Mouse (Mus musculus) v-Abl transformed pro-B cells (cell line): ENCODE measurements around the gene Uba2.
"Not testable (repeated sequence)": the region's sequence is repeated elsewhere in the genome, so short reads cannot be mapped to it uniquely, and the experiment has no call there.

Source experiments
- in situ Hi-C, 2 experiments: fragments of 400-800 bp; cut with MboI; formaldehyde crosslinking; loops; one replicate each; pipeline ENCODE4 v1.15.1; 2025; ENCODE audit not compliant: unreplicated experiment in 2 of 2

The Uba2 gene

DNA sequence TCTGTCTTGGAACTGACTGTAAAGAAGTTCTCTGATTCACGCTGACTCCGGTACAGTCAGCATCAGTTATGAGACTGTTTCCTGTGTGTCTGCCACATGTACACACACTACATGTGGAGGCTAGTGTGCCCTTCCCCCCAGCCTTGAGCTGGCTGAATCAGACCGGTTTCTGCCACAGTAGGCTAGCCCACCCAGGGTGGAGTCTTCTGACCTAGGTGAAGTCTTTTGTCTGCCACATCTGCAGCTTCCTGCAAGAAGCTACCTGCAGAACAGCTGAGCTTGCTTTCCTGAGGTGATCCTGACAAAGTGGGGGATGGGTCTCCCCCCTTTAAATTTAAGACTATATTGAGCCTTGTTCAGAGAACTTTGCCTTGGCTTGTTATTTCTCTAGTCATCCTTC is at the start of gene Uba2:
Gene Uba2, minus strand, starts transcription at position 146 of the 400 bp plus-strand sequence.
- in situ Hi-C loops: no loop called here

DNA sequence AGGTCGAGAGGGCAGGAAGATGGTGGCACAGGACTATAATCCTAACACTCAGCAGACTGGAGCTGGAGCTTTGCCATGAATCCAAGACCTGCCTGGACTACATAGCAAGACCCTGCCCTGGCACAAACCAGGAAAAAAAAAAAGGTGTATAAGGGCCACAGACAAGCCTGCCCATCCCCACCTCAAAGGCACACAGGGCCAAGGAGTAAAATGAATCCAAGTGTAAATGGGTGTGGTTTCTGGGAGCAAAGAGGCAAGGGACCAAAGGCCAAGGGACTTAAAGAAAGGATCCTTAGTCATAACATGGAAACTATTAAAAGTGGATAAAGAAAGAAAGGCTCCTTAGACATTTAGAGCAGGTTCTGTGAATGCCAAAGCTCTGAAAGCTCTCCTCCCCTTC is 49.1 kb upstream of the Uba2 start:
- in situ Hi-C loops: no loop called here

DNA sequence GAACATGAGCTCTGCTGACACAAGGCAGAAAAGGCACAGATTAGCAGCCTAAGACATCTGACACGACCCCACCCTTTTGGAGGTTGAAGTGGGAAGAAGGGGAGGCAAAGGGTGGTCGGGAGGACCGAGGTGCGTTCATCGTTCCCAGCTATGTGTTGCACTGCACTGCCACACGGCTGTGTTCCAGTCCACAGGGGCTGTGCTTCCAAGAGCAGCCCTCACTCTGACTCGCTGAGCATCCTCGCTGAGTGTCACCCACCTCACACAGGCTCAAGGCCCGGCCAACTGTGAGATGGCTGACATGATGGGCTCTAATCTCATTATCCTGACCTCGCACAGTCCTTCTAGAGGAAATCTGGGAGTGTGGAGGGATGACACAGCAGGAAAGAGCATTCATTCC is 47.1 kb upstream of the Uba2 start:
- in situ Hi-C loops: no loop called here

DNA sequence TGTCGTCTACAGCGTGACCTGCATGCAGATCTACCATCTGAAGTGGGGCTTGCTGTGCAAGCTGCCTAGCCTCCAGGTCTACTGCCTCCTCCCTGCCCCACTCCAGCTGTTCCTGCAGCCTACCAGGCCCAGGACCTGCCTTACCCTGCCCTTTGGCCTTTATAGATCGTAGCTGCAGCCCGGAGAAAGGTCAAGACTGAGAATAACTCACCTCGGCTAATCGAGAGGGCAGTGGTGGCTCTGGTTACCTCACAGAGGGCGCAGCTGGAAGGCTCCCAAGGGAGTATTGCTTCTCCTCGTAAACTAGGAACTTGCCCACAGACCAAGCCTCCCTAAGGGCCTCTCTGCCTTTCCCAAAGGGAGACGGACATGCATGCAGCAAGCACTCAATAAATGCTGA is 46.1 kb upstream of the Uba2 start:
- in situ Hi-C loops: no loop called here

DNA sequence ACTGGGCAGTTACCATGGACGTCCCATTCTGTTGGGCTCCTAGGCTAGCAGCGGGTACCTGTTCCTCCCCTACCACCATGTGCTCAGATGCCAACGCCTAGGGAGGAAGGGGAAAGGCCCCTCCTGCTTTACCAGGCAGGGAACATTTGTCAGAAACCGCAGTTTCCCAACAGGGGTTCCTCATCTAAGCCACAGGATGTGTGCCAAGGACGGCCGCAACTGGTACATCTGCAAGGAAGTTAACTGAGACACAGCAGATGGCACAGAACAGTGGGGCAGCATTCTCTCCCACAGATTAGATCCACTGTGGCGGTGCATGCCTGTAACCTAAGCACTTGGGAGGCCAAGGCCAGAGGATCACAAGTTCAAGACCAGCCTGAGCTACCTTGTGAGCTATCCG is 45.2 kb upstream of the Uba2 start:
- in situ Hi-C loops: no loop called here

DNA sequence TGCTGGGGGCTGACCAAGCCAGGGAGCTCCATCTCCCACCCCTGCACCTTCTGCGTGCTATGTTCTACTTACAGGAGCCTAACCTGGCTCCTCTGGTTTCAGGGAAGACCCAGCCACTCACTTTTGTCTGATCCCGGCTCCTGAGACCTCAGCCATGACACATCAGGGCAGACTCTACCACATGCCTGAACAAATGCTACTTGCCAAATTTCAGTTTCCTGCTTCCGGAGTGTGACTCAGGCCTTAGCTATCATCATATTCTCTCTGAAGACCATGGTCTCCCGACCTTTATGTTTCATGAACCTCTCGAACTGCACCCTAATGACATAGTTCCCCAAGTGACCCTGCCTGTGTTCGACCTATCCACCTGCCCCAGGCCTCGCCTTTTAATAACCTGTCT is 43.9 kb upstream of the Uba2 start:
- in situ Hi-C loops: no loop called here

DNA sequence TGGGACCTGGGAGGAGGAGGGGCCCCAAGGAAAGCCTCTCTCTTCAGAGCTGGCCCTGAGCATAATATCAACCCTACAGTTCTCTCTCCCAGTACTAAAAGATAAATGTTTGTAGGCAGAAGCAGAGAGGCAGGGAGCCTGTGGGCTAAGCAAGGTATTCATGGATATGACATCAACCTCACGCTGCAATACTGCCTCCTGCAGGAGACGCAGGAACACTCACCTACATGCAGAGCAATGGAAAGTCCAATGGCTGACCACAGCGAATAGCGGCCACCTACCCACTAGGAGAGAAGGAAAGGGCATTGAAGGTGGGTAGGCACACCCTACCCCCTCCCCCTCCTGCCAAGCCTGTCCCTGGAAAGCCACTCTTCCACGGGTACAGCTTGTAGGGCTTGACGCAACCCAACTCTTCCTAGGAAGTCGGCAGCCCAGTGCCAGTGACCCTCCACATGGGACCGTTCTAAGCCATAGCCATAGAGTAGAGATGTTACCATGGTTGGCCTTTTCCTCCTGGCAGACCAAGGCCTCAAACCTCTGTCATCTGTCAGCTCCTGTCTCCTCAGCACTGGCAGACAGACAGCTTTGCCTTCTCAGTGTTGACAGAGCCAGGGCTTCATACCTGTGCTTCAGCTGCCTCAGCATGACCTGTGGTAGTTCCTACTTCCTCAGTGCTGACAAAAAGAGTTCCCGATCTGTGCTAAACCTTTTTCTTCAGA is 38.8 kb upstream of the Uba2 start:
- in situ Hi-C loops: no loop called here

DNA sequence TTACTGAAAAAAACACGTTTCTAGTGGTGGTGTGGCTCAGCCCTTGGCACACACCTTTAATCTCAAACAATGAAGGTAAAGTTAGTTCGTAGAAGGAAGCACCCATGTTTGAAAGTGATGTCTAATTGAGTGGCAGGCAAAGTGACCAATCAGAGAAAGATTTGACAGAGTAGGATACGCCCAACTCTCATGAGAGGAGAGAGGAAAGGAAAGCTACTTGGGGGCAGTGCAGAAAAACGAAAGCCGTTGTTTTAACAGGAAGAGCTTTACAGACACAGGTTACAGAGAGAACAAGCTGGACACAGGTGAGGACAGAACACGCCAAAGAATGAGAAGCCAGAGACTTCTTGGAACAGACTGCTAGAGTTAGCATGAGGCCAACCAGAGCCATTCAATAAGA is 36.9 kb upstream of the Uba2 start:
- in situ Hi-C loops: no loop called here

DNA sequence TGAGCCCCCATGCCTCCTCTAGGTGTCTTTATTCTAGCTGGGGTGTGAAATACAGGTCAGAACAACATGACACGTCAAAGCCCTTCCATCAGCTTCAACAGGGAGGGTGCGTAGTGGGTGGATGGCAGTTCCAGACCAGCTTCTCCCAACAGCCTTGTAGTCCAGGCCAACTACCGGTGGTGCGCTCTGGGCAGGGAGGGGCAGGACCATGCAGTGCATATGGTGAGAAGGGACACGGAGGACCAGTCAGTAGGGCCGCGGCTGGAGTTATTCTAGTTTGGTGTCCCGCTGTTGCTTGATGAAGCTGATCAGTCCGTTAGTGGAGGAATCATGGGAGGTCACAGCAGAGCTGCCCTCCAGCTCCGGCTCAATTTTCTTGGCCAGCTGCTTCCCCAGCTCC is 32.7 kb upstream of the Uba2 start:
- in situ Hi-C loops: loop anchor here in 1 of 2 experiments (5.0 kb wide), 1 partner anchor 405 kb away; no protein-coding TSS in a partner anchor

DNA sequence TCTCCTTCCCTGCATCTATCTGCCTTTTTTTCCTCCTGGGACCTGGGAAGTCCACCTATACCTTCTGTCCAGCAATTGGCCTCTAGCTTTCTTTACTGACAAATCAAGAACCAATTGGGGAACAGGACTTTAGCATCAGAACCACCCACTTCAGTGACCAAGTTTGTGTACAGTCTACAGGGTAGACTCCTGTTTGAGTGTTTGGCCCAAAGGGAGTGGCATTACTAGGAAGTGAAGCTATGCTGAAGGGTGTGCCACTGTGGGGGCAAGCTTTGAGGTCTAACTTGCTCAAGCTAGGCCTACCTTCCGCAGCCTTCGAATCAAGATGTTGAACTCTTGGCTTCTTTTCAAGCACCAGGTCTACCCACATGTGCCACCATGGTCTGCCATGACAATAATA is 31.4 kb upstream of the Uba2 start:
- in situ Hi-C loops: loop anchor here in 1 of 2 experiments (5.0 kb wide), 1 partner anchor 404 kb away; no protein-coding TSS in a partner anchor

DNA sequence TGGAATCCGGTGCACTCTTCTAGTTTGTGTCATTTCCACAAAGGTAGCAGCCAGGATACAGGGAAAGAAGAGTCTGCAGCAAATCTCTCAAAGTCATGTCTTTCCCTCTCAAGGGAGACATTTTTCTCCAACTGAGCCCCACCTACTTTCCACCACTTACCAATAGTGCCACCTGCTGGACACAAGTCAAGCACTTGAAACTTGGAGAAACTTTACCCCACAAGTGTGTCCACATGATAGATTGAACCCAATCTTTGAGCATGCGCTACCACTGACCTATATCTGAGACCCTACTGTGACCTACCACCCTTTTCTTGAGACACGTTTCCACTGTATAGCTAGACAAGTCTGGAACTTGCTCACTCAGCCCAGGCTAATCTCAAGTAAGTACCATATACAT is 28.9 kb upstream of the Uba2 start:
- in situ Hi-C loops: loop anchor here (5.0 to 10.0 kb wide), 3 partner anchors 211 to 404 kb away; no protein-coding TSS in a partner anchor

DNA sequence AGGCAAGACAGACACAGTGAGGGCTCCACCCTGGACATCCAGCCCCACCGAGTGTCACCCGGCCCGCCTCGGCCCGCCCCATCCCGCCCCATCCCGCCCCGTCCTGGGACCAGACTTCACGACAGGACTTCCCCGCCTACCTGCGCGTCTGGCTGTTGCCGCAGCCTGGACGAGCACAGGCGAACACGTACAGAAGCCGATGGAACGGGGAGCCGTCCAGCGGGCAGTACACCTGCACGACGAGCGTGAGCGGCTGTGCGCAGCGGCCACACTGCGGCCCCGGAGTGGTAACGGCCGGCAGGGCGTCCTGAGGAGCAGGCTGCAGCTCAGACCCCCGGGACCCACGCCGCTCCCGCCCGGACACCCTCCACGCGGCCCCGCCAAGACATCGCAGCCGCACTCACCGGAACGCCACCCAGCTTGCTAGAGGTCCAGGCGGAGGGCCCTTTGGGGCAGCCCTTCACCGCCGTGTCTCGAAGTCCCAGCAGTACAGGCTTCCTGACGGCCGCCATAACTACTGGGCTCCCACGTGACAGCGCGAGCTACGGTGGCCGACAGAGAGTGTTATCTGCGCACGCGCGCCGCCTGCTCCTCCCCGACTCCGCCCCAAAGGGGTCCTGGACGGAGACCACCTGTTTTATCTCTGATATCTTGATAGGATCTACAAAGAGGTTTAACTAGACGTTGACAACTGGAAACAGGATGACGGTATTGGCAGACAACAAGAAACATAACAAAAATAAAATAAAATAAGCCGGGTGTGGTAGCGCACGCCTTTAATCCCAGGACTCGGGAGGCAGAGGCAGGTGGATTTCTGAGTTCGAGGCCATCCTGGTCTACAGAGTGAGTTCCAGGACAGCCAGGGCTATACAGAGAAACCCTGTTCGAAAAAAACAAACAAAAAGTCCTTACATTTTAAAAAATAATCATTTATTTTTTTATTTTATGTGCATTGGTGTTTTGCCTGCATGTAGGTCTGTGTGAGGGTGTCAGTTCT is 27.0 kb upstream of the Uba2 start, which contains the start of gene Pdcd2l:
Gene Pdcd2l, minus strand, starts transcription at position 530 of the 997 bp plus-strand sequence.
- in situ Hi-C loops: loop anchor here (5.0 to 10.0 kb wide), 3 partner anchors 209 to 402 kb away; no protein-coding TSS in a partner anchor

DNA sequence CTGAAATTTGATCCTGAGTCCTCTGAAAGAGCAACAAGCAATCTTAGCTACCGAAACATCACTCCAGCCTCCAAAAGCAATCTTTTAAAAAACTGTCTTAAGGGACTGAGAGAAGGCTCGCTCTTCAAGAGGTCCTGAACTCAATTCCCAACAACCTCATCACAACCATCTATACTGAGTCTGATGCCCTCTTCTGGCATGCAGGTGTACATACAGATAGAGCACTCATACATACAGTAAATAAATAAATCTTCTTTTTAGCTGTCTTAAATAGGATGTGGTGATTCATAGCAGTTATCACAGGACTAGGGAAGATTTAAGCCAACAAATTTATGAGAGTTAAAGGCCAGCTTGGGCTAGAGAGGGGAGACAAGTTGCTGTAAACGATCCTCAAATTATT is 26.2 kb upstream of the Uba2 start:
- in situ Hi-C loops: loop anchor here (5.0 to 10.0 kb wide), 3 partner anchors 208 to 401 kb away; no protein-coding TSS in a partner anchor

DNA sequence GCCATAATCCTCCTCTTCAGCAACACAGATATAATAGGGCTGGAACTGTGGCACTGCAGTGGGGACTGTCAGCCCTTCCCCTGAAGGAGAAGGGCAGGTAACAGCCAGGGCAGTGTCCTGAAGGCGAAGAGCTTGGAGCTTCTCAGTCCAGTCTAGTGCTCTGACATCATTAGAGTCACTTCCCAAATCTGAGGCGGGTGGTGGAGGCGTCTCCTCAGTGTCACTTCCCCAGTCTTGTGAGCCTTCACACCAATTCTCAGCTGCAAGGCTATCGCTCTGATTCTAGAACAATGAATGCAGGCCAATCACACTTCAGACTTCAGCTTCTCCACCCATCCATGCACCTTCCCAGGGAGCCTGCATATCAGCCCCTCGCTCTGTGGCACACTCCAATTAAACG is 23.4 kb upstream of the Uba2 start:
- in situ Hi-C loops: loop anchor here (5.0 to 10.0 kb wide), 4 partner anchors 36 to 398 kb away; no protein-coding TSS in a partner anchor

DNA sequence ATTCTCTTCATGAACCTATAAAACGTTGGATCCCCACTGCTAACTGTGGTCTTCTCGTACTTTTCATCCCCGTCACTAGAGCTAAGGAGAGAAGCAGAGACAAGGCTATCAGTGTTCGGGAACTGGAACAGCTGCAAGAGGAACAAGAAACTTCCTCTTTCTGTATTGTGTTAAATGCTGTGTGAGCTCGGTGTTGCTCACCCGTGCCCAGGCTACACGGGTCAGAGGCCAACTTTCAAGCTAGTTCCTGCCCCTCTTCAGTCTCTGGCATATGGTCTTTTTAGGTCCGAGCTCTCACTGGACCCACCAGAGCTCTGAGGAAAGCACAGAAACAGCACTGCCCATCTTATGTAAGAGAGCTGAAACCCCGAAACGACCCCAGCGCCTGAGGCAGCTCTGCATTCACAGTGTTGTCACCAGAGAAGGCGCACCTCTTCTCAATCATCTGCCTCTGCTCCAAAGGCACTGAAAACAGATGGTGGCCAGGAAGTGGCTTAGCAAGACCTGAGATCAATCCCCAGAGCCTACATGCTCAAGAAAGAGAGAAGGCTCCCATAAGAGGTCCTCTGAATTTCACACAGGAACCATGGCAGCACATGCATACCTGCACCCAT is 20.1 kb upstream of the Uba2 start:
- in situ Hi-C loops: no loop called here

DNA sequence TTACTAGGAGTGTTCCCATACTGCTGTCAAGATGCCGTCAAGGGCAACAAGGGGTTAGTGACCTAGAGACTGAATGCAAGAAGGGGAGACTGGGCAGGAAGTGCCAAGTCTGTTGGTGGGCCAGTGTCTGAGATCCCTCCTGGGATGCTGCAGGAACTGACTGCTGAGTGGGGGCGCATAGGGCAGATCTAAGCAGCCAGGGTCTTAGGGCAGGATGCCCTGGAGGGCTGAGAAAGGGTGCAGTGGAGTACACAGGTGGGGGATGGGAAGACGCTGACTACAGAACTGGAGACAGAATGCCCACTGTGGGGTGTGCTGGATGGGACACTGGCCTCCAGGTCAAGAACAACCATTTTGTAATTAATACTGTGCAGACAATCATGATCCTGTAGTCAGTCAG is 14.4 kb upstream of the Uba2 start:
- in situ Hi-C loops: no loop called here

DNA sequence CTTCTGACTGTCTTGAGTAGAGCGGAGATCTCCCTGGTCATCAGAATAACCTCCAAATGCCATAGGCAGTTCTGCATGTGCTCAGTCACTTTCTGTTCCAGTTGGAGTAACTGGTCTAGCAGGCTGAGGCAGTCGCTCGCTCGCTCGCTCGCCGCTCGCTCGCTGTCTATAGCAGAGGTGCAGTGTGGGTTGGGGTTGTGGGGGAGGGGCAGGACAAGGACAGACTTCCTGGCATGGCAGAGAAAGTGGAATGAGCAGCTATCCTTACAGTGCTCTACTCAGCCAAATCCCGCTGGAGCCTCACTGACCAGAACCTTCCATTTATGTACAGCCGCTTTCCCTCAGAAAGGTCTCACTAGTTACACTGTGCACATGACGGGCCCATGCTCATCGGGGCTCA is 14.0 kb upstream of the Uba2 start:
- in situ Hi-C loops: no loop called here

DNA sequence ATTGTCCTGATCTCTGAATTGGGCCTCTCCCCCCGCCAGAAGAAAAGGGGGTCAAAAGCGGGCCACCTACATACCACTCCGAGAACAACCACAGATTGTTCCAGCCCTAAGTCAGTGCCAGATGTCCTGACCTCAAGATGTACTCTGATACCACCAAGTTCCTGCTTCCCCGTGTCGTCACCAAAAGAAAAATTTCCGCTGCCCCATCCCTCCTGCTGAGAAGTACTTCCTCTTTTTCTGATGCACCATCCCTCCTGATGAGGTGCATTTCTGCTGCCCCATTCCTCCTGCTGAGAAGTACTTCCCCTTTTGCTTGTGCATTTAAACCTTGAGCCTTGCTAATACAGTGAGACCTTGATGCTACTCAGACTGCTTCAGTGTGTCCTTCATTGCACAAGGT is 6.8 kb upstream of the Uba2 start:
- in situ Hi-C loops: not testable (repeated sequence)

DNA sequence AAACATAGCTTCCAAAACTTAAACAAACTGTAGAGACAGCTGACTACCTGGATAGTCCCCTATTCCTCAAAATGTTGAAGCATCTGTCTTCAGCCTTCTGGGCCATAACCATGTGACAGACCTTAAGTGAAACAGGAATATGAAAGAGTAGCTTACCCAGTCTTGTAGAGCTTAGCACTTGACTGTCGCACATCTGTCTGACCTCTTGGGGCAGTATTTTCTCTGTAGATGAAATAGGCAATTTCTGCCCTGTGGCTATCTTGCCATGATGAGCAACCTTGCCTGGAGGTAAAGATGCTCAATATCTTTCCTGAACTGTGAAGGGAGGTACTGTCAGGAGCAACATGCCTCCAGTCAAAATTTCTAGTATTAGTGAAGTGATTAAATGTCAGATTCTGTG is 2.9 kb upstream of the Uba2 start:
- in situ Hi-C loops: no loop called here

DNA sequence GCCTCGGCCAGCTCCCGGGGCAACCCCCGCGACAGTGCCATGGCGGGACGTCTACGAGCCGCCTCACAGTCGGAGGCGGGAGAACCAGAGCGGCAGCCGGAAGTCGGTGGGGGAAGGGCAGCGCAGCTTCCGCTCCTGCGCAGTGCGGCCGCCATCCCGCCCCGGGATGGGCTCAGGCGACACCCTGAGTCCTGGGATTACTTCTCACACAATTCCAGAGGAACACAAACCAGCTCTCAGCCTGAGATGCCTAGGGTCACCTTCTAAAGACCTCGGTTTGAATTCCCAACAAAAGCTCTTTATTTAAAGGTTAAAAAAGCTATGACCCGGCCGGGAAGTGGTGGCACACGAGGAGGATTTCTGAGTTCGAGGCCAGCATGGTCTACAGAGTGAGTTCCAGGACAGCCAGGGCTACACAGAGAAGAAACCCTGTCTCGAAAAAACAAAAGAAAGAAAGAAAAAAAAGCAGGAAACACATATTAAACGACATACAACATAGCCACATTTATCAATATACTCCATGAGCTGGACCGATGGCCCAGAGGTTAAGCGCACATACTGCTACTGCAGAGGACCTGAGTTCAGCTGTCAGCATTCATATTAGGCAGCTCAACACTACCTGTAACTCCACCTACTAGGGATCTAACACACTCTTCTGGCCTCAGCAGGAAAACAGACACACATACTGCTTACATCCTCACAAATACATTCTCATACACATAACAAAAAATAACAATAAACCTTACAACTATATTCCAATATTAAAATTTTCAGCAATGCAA is 738 bp downstream of the Uba2 start:
- in situ Hi-C loops: no loop called here
